Mouse (Mus musculus) large intestine, adult 2 months (tissue): Measurements from ENCODE around the gene Jag2. TPM values are rescaled to one million over a fixed set of nuclear protein-coding genes. Genes with fewer than 3 reads are reported as not detected.

ENCODE experiments used
- DNase-seq: peaks from one replicate; pipeline ENCODE4 v3.0.0-alpha.2; 2012; ENCODE audit warnings: low read depth, low spot score
- WGBS: fragments of 180-500 bp; shearing (Covaris S2); methylation state at CpG from one replicate; pipeline ENCODE4 v1.1.7; 2018; 5-methylcytosine and 5-hydroxymethylcytosine counted together
- polyA plus RNA-seq: library from polyadenylated mRNA; depleted of rRNA; stranded (reverse); fragments of >200 nt; gene quantifications from 2 replicates; pipeline ENCODE4 v1.2.3, GENCODE M21; 2012

Gene Jag2
- polyA plus RNA-seq, 1 experiment: 4.6 TPM

- no peak for DNase-seq
- 94% methylated on average over 28 of the region's 28 CpGs for WGBS
These were observed 16.4 kb downstream of the Jag2 start for GRCm38 (mm10) chr12:112912951-112913745.

- no peak for DNase-seq
- 82% methylated on average over 17 of the region's 17 CpGs for WGBS
These were observed 17.9 kb downstream of the Jag2 start for GRCm38 (mm10) chr12:112911701-112912100.

- DNase-seq: no peak
- 93% methylated on average over 22 of the region's 22 CpGs for WGBS
These were observed 20.6 kb downstream of the Jag2 start for GRCm38 (mm10) chr12:112908991-112909390.

GRCm38 (mm10) chr12:112905001-112905400, 24.6 kb downstream of the Jag2 start:
- 87% methylated on average over 5 of the region's 5 CpGs for WGBS
- no peak for DNase-seq

- 73% methylated on average over 8 of the region's 8 CpGs for WGBS
- no peak for DNase-seq
These were observed 25.6 kb downstream of the Jag2 start for GRCm38 (mm10) chr12:112903941-112904340.

- 87% methylated on average over 9 of the region's 9 CpGs for WGBS
- no peak for DNase-seq
These were observed 28.9 kb downstream of the Jag2 start for GRCm38 (mm10) chr12:112900641-112901040.

- 62% methylated on average over 4 of the region's 4 CpGs for WGBS
- no peak for DNase-seq
These were observed 30.6 kb downstream of the Jag2 start for GRCm38 (mm10) chr12:112898960-112899359.

GRCm38 (mm10) chr12:112898351-112898750, 31.2 kb downstream of the Jag2 start:
- 40% methylated on average over 12 of the region's 12 CpGs for WGBS
- DNase-seq: no peak

- no peak for DNase-seq
- WGBS: 9% methylated on average over 16 of the region's 16 CpGs
These were observed 31.9 kb downstream of the Jag2 start for GRCm38 (mm10) chr12:112897522-112898212.

- no peak for DNase-seq
- 41% methylated on average over 4 of the region's 4 CpGs for WGBS
These were observed 34.6 kb downstream of the Jag2 start for GRCm38 (mm10) chr12:112894969-112895368.

- no peak for DNase-seq
- WGBS: 69% methylated on average over 11 of the region's 11 CpGs
These were observed 35.2 kb downstream of the Jag2 start for GRCm38 (mm10) chr12:112894303-112894884.

- no peak for DNase-seq
- 49% methylated on average over 7 of the region's 7 CpGs for WGBS
These were observed 44.1 kb downstream of the Jag2 start for GRCm38 (mm10) chr12:112885465-112885864.

GRCm38 (mm10) chr12:112881301-112881815, 48.2 kb downstream of the Jag2 start:
- WGBS: 64% methylated on average over 6 of the region's 6 CpGs
- no peak for DNase-seq

- no peak for DNase-seq
- WGBS: 87% methylated on average over 4 of the region's 4 CpGs
These were observed 48.9 kb downstream of the Jag2 start for GRCm38 (mm10) chr12:112880661-112881060.

GRCm38 (mm10) chr12:112879731-112880130, 49.8 kb downstream of the Jag2 start:
- DNase-seq: no peak
- 66% methylated on average over 5 of the region's 5 CpGs for WGBS

- no peak for DNase-seq
- WGBS: 4% methylated on average over 37 of the region's 37 CpGs
These were observed 52.0 kb downstream of the Jag2 start for GRCm38 (mm10) chr12:112877607-112878020.

- DNase-seq: no peak
- WGBS: 9% methylated on average over 17 of the region's 17 CpGs
These were observed 52.5 kb downstream of the Jag2 start for GRCm38 (mm10) chr12:112877073-112877576.

- peak; percentile 53 for DNase-seq
These were observed 53.1 kb downstream of the Jag2 start for GRCm38 (mm10) chr12:112876332-112877072.

GRCm38 (mm10) chr12:112875225-112876013, 54.2 kb downstream of the Jag2 start:
- WGBS: 25% methylated on average over 16 of the region's 16 CpGs
- DNase-seq: peak; percentile 55

More at GRCm38 (mm10) chr12:112876332-112877072, 53.1 kb downstream of the Jag2 start:
- WGBS: 5% methylated on average over 28 of the region's 28 CpGs
